Mouse (Mus musculus) fibroblast of lung, adult 2 months (primary cell): ENCODE measurements around the gene Clec4b1.
"Not testable (repeated sequence)": the region's sequence is repeated elsewhere in the genome, so short reads cannot be mapped to it uniquely, and the experiment has no call there.

Source experiments
- DNase-seq: peaks from one replicate; pipeline ENCODE4 v3.0.0-alpha.2; 2011; ENCODE audit warnings: low read depth

Clec4b1 gene

DNA sequence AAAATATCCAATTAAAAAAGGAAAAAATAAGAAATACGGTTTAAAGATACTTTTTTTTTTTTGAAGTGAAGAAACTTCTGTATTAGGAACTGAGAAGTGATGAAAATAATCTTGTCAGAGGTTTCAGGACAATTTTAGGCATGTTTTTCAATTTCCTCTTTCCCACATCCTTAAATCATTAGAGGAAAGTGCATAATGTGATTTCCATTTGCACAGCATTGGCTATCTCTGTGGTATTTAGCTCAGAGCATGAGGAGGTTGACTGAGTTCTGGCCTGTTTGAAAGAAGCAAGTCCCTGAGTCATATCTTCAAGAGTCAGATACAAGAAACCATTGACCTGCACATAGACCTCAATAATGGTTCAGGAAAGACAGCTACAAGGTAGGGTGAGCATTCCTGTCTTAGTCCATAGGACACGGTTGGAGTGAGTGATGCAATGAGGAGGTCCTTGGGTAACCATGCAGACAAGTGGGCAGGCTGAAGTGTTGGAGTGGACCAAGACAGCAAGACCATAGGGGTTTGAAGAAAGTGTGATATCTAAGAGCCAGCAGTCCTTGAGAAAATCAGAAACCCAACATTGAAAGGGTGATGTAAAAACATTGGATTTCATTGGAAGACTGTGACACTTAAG lies at the start of gene Clec4b1:
Gene Clec4b1, plus strand, starts transcription at position 221 of the 631 bp plus-strand sequence.
- DNase-seq = no peak

DNA sequence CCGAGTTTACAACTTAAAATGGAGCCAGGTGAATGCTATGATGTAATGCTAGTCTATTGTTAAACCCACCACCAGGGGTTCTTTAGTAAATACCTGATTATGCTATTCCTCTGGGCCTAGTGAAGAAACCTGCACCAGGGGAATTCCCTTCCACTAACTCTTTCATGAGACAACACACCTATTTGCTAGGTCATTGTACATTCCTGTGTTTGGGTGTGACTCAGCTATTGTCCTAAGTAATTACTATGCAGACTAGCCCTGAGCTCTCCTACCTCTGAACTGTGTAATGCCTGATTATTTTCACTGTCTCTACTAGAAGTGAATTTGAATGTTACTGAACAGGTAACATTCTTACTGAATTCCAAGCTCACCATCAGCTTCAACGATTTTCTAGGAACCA lies 45.1 kb upstream of the Clec4b1 start:
- DNase-seq = not testable (repeated sequence)

DNA sequence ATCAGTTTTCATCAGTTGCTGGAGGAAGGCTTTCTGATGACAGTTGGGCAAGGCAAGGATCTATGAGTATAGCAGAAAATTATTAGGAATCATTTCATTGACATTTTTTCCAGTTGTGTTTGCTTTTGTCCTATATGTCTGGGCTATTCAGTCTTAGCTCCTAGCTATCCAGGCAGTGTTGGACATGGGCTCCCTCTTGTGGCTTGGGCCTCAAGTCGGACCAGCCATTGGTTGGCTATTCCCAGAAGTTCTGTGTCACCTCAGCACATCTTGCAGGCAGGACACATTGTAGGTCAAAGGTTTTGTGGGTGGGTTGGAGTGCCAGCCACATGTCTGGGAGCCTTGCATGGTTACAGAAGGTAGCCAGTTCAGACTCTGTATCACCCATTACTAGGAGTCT lies 44.2 kb upstream of the Clec4b1 start:
- no peak for DNase-seq

DNA sequence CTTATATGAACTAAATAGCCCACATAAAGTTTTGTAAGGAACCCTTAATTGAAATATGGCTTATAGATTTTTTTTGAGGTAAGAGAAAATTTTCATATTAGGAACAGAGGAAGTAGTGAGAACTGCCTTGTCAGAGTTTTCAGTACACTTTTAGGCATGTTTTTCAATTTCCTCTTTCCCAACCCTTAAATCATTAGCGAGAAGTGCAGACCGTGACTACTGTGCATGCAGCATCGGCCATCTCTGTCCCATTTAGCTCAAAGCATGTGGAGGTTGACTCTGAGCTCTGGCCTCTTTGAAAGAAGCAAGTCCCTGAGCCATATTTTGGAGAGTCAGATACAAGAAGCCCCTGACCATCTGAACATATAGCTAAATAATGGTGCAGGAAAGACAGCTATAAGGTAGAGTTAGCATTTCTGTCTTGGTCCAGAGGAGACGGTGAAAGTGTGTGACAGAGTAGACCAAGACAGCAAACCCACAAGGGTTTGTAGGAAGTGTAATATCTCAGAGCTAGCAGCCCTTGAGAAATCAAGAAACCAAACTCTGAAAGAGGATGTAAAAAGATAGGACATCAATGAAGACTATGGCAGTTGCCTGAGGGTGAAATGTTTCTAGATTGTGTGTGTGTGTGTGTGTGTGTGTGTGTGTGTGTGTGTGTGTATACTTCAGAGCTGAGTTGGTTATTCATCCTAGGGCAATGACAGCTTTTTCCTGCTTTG lies 45.5 kb downstream of the Clec4b1 start:
- no peak for DNase-seq

DNA sequence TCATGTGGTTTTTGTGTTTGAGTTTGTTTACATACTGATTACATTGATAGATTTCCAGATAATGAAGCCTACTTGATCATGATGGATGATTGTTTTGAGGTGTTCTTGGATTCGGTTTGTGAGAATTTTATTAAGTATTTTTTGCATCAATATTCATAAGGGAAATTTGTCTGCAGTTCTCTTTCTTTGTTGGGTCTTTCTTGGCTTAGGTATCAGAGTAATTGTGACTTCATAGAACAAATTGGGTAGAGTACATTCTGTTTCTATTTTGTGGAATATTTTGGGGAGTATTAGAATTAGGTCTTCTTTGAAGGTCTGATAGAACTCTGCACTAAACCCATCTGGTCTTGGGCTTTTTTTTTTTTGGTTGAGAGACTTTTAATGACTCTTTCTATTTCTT lies 56.4 kb downstream of the Clec4b1 start, which contains the start of gene Clec4a2:
Gene Clec4a2, plus strand, starts transcription at position 301 of the 400 bp plus-strand sequence.
- not testable (repeated sequence) for DNase-seq
